Mouse (Mus musculus): ENCODE data around the gene Tff1. TPM values are rescaled to one million over a fixed set of nuclear protein-coding genes. Genes with fewer than 3 reads are reported as not detected.

The Tff1 gene
- polyA plus RNA-seq, 1 experiment from 2014 or later, result not detected

DNA sequence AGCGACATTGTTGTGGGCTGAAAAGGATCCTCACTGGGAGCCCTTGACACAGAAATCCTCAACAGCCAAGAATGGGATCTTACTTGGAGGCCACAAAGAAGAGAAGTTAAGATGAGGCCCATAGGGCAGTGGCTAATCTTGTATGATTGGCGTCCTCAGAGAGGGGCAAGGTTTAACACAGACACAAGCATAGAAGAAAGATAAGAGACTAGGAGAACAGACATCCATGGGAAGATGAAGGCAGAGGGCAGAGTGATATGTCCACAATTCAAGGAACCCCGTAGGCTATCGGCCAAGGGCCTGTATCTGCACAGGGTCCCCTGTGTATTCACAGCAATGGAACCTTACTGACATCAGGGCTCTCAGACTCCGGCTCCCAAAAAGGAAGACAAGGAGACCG lies 30.1 kb upstream of the Tff1 start:
- H3K27ac ChIP-seq (replicated peaks; ENCODE audit: low read depth, low read length), result no peak overlapping the region
- WGBS, result 91% methylated on average over 6 of the region's 6 CpGs
- H3K4me2 ChIP-seq (ENCODE audit: low read depth, low read length), result no peak overlapping the region

GRCm38 (mm10) chr17:31193360-31193759 lies 28.3 kb upstream of the Tff1 start:
- no peak for DNase-seq (ENCODE audit: low spot score)
- Histone ChIP-seq H3K9ac (replicated peaks; ENCODE audit: low read length) (no peak overlapping the region), H3K36me3 (replicated peaks; ENCODE audit: control insufficient read depth, insufficient read depth, low read depth, low read length) (no peaks in the 10 kb centered on the region), H3K27ac (replicated peaks; ENCODE audit: low read depth, low read length) (no peak overlapping the region), H3K27me3 (ENCODE audit: control insufficient read depth, insufficient read depth, low read length) (no peaks in the 10 kb centered on the region), H3K4me3 (ENCODE audit: low read depth, low read length) (no peak overlapping the region), H3K4me2 (ENCODE audit: low read depth, low read length) (no peak overlapping the region), H3K9me3 (replicated peaks; ENCODE audit: control insufficient read depth, low read length) (no peaks in the 10 kb centered on the region), H3K4me1 (ENCODE audit: control insufficient read depth, insufficient read depth, low read length) (no peaks in the 10 kb centered on the region)
- no peak for ATAC-seq (replicated peaks; ENCODE audit: insufficient number of reproducible peaks, low FRiP score, low TSS enrichment, low read depth)
- 76% methylated on average over 9 of the region's 9 CpGs for WGBS

More for the DNA sequence above, 30.1 kb upstream of the Tff1 start:
- Histone ChIP-seq H3K27me3 (ENCODE audit: control insufficient read depth, insufficient read depth, low read length) (no peaks in the 10 kb centered on the region), H3K9me3 (replicated peaks; ENCODE audit: control insufficient read depth, low read length) (no peaks in the 10 kb centered on the region), H3K4me1 (ENCODE audit: control insufficient read depth, insufficient read depth, low read length) (no peaks in the 10 kb centered on the region), H3K36me3 (replicated peaks; ENCODE audit: control insufficient read depth, insufficient read depth, low read depth, low read length) (no peaks in the 10 kb centered on the region), H3K9ac (replicated peaks; ENCODE audit: low read length) (no peak overlapping the region), H3K4me3 (ENCODE audit: low read depth, low read length) (no peak overlapping the region)
- DNase-seq (ENCODE audit: low spot score) (no peak), ATAC-seq (replicated peaks; ENCODE audit: insufficient number of reproducible peaks, low FRiP score, low TSS enrichment, low read depth) (no peak)

- no peak overlapping the region for H3K4me2 ChIP-seq (ENCODE audit: low read depth, low read length)
- H3K9me3 ChIP-seq (replicated peaks; ENCODE audit: control insufficient read depth, low read length), result no peaks in the 10 kb centered on the region
- no peaks in the 10 kb centered on the region for H3K27me3 ChIP-seq (ENCODE audit: control insufficient read depth, insufficient read depth, low read length)
- ATAC-seq (replicated peaks; ENCODE audit: insufficient number of reproducible peaks, low FRiP score, low TSS enrichment, low read depth) (no peak), DNase-seq (ENCODE audit: low spot score) (no peak)
- H3K4me3 ChIP-seq (ENCODE audit: low read depth, low read length), result no peak overlapping the region
- no peak overlapping the region for H3K27ac ChIP-seq (replicated peaks; ENCODE audit: low read depth, low read length)
- 31% methylated on average over 2 of the region's 2 CpGs for WGBS
- H3K4me1 ChIP-seq (ENCODE audit: control insufficient read depth, insufficient read depth, low read length), result no peaks in the 10 kb centered on the region
- H3K9ac ChIP-seq (replicated peaks; ENCODE audit: low read length), result no peak overlapping the region
- no peaks in the 10 kb centered on the region for H3K36me3 ChIP-seq (replicated peaks; ENCODE audit: control insufficient read depth, insufficient read depth, low read depth, low read length)
Observed at GRCm38 (mm10) chr17:31192663-31193062, 27.6 kb upstream of the Tff1 start.

- ATAC-seq (replicated peaks; ENCODE audit: insufficient number of reproducible peaks, low FRiP score, low TSS enrichment, low read depth), result no peak
- WGBS, result 79% methylated on average over 8 of the region's 8 CpGs
- Histone ChIP-seq H3K9me3 (replicated peaks; ENCODE audit: control insufficient read depth, low read length) (no peaks in the 10 kb centered on the region), H3K27me3 (ENCODE audit: control insufficient read depth, insufficient read depth, low read length) (no peaks in the 10 kb centered on the region), H3K36me3 (replicated peaks; ENCODE audit: control insufficient read depth, insufficient read depth, low read depth, low read length) (no peaks in the 10 kb centered on the region), H3K4me1 (ENCODE audit: control insufficient read depth, insufficient read depth, low read length) (no peaks in the 10 kb centered on the region), H3K27ac (replicated peaks; ENCODE audit: low read depth, low read length) (no peak overlapping the region), H3K9ac (replicated peaks; ENCODE audit: low read length) (no peak overlapping the region), H3K4me2 (ENCODE audit: low read depth, low read length) (no peak overlapping the region), H3K4me3 (ENCODE audit: low read depth, low read length) (no peak overlapping the region)
- no peak for DNase-seq (ENCODE audit: low spot score)
Observed at GRCm38 (mm10) chr17:31191825-31192224, 26.7 kb upstream of the Tff1 start.

- 25% methylated on average over 4 of the region's 4 CpGs for WGBS
- no peak overlapping the region for H3K4me2 ChIP-seq (ENCODE audit: low read depth, low read length)
- ATAC-seq (replicated peaks; ENCODE audit: insufficient number of reproducible peaks, low FRiP score, low TSS enrichment, low read depth), result no peak
Observed at GRCm38 (mm10) chr17:31187370-31187769, 22.3 kb upstream of the Tff1 start.

DNA sequence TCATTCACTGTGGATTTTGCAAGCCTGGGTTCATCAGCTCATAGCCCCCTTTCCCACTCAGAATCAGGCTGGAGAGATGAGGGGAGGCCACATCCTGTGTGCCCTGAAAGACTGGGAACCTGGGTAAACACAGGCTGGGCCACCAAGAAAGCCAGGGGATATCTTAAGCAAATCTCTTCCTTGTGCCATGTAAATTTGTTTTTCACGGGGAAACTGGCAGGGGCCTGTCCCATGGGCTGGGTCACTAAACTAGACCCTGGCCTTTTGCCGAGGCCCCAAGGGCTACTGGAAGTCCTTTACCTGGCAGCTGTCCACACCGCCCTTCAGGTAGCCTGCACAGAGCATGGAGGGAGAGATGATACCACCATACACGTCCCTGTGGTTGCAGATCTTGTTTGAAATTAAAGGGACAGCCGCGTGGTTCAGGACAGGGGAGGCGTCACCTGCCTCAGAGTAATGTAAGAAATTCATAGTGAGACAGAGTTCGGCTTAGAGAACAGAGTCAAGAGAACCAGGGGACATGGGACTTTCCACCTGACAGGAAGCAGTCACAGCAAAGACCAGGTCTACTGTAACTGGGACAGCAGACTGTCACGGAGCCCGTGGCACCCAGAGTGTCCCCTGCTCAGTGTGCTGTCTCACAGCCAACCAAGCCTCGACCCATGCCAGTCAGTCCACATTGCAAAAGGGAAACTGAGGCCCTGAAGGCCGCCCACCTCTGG lies 19.4 kb upstream of the Tff1 start:
- Histone ChIP-seq H3K27me3 (ENCODE audit: control insufficient read depth, insufficient read depth, low read length) (no peaks in the 10 kb centered on the region), H3K36me3 (replicated peaks; ENCODE audit: control insufficient read depth, insufficient read depth, low read depth, low read length) (no peaks in the 10 kb centered on the region), H3K4me1 (ENCODE audit: control insufficient read depth, insufficient read depth, low read length) (no peaks in the 10 kb centered on the region), H3K4me3 (ENCODE audit: low read depth, low read length) (no peak overlapping the region), H3K27ac (replicated peaks; ENCODE audit: low read depth, low read length) (no peak overlapping the region), H3K4me2 (ENCODE audit: low read depth, low read length) (no peak overlapping the region), H3K9me3 (replicated peaks; ENCODE audit: control insufficient read depth, low read length) (no peaks in the 10 kb centered on the region), H3K9ac (replicated peaks; ENCODE audit: low read length) (no peak overlapping the region)
- 77% methylated on average over 12 of the region's 12 CpGs for WGBS
- DNase-seq (ENCODE audit: low spot score), result no peak
- ATAC-seq (replicated peaks; ENCODE audit: insufficient number of reproducible peaks, low FRiP score, low TSS enrichment, low read depth), result no peak

More at GRCm38 (mm10) chr17:31187370-31187769, 22.3 kb upstream of the Tff1 start:
- Histone ChIP-seq H3K36me3 (replicated peaks; ENCODE audit: control insufficient read depth, insufficient read depth, low read depth, low read length) (no peaks in the 10 kb centered on the region), H3K9me3 (replicated peaks; ENCODE audit: control insufficient read depth, low read length) (no peaks in the 10 kb centered on the region), H3K4me3 (ENCODE audit: low read depth, low read length) (no peak overlapping the region), H3K27ac (replicated peaks; ENCODE audit: low read depth, low read length) (no peak overlapping the region), H3K4me1 (ENCODE audit: control insufficient read depth, insufficient read depth, low read length) (no peaks in the 10 kb centered on the region), H3K9ac (replicated peaks; ENCODE audit: low read length) (no peak overlapping the region), H3K27me3 (ENCODE audit: control insufficient read depth, insufficient read depth, low read length) (no peaks in the 10 kb centered on the region)
- peak; percentile 78 for DNase-seq (ENCODE audit: low spot score)

DNA sequence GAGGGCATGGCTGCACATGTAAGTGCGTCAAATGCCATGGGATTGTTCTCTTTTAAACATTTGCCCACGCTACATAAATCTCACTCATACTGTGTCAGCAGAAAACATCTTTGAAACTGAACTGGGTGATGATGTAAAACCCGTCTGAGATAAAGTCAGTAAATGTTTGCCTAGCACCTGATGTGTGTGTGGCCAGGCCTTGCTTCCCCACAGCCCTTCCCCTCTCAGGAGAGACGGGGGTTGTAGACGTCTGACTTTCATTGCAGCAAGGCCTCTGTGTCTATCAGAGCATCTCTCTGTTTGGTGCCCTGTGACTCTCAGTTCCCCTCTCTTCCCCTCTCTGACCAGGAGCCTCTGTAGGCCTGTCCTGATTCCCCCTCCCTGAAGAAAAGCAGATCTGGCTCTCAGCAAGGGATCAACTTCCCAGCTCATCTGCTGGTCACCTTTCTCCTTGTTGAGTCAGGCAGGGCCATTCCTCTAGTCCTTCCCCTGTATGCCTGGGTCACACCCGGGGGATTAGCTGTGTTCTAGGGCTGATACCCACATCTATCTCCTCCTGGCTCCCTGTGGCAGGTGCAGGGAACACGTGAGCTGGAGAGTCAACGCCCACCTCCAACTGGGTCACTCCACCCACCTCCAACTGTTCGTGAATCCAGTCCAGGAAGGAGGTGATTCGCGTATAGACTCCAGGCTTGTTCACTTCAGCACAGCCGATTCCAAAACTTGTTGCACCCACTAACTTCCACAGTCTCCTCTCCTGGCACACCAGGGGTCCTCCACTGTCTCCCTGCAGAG lies 18.3 kb upstream of the Tff1 start:
- Histone ChIP-seq H3K4me2 (ENCODE audit: low read depth, low read length) (no peak overlapping the region), H3K4me1 (ENCODE audit: control insufficient read depth, insufficient read depth, low read length) (no peaks in the 10 kb centered on the region), H3K27me3 (ENCODE audit: control insufficient read depth, insufficient read depth, low read length) (no peaks in the 10 kb centered on the region), H3K9ac (replicated peaks; ENCODE audit: low read length) (no peak overlapping the region), H3K9me3 (replicated peaks; ENCODE audit: control insufficient read depth, low read length) (no peaks in the 10 kb centered on the region), H3K36me3 (replicated peaks; ENCODE audit: control insufficient read depth, insufficient read depth, low read depth, low read length) (no peaks in the 10 kb centered on the region), H3K27ac (replicated peaks; ENCODE audit: low read depth, low read length) (no peak overlapping the region), H3K4me3 (ENCODE audit: low read depth, low read length) (no peak overlapping the region)
- ATAC-seq (replicated peaks; ENCODE audit: insufficient number of reproducible peaks, low FRiP score, low TSS enrichment, low read depth) (no peak), DNase-seq (ENCODE audit: low spot score) (no peak)
- WGBS, result 71% methylated on average over 12 of the region's 12 CpGs

GRCm38 (mm10) chr17:31181490-31181889 lies 16.4 kb upstream of the Tff1 start:
- no peak for ATAC-seq (replicated peaks; ENCODE audit: insufficient number of reproducible peaks, low FRiP score, low TSS enrichment, low read depth)
- WGBS, result 83% methylated on average over 4 of the region's 4 CpGs
- no peak overlapping the region for H3K9ac ChIP-seq (replicated peaks; ENCODE audit: low read length)

More at GRCm38 (mm10) chr17:31181490-31181889, 16.4 kb upstream of the Tff1 start:
- H3K9me3 ChIP-seq (replicated peaks; ENCODE audit: control insufficient read depth, low read length), result no peaks in the 10 kb centered on the region
- no peaks in the 10 kb centered on the region for H3K4me1 ChIP-seq (ENCODE audit: control insufficient read depth, insufficient read depth, low read length)
- no peak for DNase-seq (ENCODE audit: low spot score)
- no peaks in the 10 kb centered on the region for H3K27me3 ChIP-seq (ENCODE audit: control insufficient read depth, insufficient read depth, low read length)
- no peak overlapping the region for H3K27ac ChIP-seq (replicated peaks; ENCODE audit: low read depth, low read length)
- H3K36me3 ChIP-seq (replicated peaks; ENCODE audit: control insufficient read depth, insufficient read depth, low read depth, low read length), result no peaks in the 10 kb centered on the region
- H3K4me3 ChIP-seq (ENCODE audit: low read depth, low read length), result no peak overlapping the region
- H3K4me2 ChIP-seq (ENCODE audit: low read depth, low read length), result no peak overlapping the region

Data from embryonic facial prominence, embryonic 11.5 days (tissue).